Mouse (Mus musculus) embryonic facial prominence, embryonic 11.5 days (tissue): ENCODE measurements around the gene Ric1. TPM values are rescaled to one million over a fixed set of nuclear protein-coding genes. Genes with fewer than 3 reads are reported as not detected.
"Not testable (repeated sequence)": the region's sequence is repeated elsewhere in the genome, so short reads cannot be mapped to it uniquely, and the experiment has no call there.

ENCODE experiments used
- ATAC-seq: fragments of 200-750 bp; cut with Nextera tagmentation; replicated peaks from 2 replicates; pipeline ENCODE4 v1.8.0; 2017; ENCODE audit warnings: low read depth; ENCODE audit not compliant: insufficient number of reproducible peaks, low FRiP score, low TSS enrichment
- DNase-seq: peaks from one replicate; pipeline ENCODE4 v3.0.0-alpha.2; 2015; ENCODE audit warnings: low spot score
- H3K27ac ChIP-seq: fragments of 300-500 bp; sonication (generic); replicated peaks from 2 replicates; pipeline ENCODE4 v1.5.1; 2014; ENCODE audit warnings: mild to moderate bottlenecking, low read depth, low read length, control low read depth
- H3K27me3 ChIP-seq: fragments of 300-500 bp; sonication (generic); 2 replicates; pipeline ENCODE4 v1.6.1; 2014; ENCODE audit warnings: mild to moderate bottlenecking, low read length, moderate library complexity, mixed read lengths; ENCODE audit not compliant: control insufficient read depth, insufficient read depth
- H3K36me3 ChIP-seq: fragments of 300-500 bp; sonication (generic); replicated peaks from 2 replicates; pipeline ENCODE4 v1.6.1; 2014; ENCODE audit warnings: low read depth, mild to moderate bottlenecking, low read length, moderate library complexity, mixed read lengths; ENCODE audit not compliant: control insufficient read depth, insufficient read depth
- H3K4me1 ChIP-seq: fragments of 300-500 bp; sonication (generic); 2 replicates; pipeline ENCODE4 v1.6.1; 2014; ENCODE audit warnings: low read length, mixed read lengths; ENCODE audit not compliant: control insufficient read depth, insufficient read depth
- H3K4me2 ChIP-seq: fragments of 300-500 bp; sonication (generic); 2 replicates; pipeline ENCODE4 v1.6.1; 2014; ENCODE audit warnings: low read depth, mild to moderate bottlenecking, control low read depth, low read length, moderate library complexity
- H3K4me3 ChIP-seq: fragments of 300-500 bp; sonication (generic); 2 replicates; pipeline ENCODE4 v1.5.1; 2014; ENCODE audit warnings: low read depth, low read length, control low read depth
- H3K9ac ChIP-seq: fragments of 300-500 bp; sonication (generic); replicated peaks from 2 replicates; pipeline ENCODE4 v1.6.1; 2014; ENCODE audit warnings: mild to moderate bottlenecking, control low read depth, low read length
- H3K9me3 ChIP-seq: fragments of 300-500 bp; sonication (generic); replicated peaks from 2 replicates; pipeline ENCODE4 v1.6.1; 2016; ENCODE audit warnings: mild to moderate bottlenecking, low read length, inconsistent platforms, mixed read lengths; ENCODE audit not compliant: control insufficient read depth
- WGBS: fragments of 180-500 bp; shearing (Covaris S2); extraction: QIAGEN DNeasy Blood & Tissue Kit; methylation state at CpG from one replicate; pipeline ENCODE4 v1.1.7; 2014; 5-methylcytosine and 5-hydroxymethylcytosine counted together
- polyA plus RNA-seq: library from polyadenylated mRNA; unstranded; fragments of >200 nt; fragmentation: Nextera tagmentation; extraction: Ambion mirVana; gene quantifications from 2 replicates; pipeline ENCODE4 v1.2.1, GENCODE M21; 2014

Ric1 gene
- polyA plus RNA-seq, 1 experiment from 2014 or later = 21.5 TPM

DNA sequence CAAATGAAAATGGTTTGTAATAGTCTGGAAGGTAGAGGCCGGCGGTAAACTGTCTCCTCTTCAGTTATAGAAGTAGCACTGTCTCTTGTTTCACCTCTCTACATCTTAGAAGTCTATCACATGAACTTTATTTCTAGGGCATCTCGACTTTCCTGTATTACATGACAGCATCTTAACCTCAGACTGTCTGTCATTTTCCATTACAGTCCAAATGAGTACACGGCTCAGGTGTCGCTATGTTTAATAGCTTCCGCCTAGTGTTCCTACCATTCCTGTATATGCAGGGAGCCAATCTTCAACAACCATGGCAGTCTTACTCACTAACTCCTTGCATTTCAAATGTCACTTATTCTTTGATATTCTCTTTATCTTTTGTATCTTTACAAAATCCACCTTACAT lies 21.9 kb downstream of the Ric1 start:
- no peaks in the 10 kb centered on the region for H3K36me3 ChIP-seq
- 90% methylated on average over 6 of the region's 6 CpGs for WGBS
- no peak for DNase-seq

DNA sequence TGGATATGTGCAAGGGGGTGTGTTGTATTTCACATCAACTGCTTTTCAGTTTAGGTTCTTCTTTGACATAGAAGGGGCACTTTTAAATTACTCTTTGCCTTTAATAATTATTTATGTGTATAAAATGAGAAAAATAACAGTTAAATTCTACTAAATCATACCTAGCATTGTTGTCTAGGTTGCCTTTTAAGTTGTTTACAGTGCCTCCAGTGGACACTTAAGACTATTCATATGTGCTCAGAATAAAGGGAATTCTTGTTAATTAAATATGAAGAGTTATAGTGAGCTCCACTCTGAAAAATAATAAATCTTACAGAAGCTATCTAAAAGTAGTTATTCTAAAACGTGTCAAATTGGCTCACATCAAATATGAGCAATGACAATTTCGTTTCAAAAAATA lies 28.5 kb downstream of the Ric1 start:
- no peak for DNase-seq
- Histone ChIP-seq H3K9ac (no peak overlapping the region), H3K27ac (no peak overlapping the region), H3K4me1 (no peaks in the 10 kb centered on the region), H3K4me2 (no peak overlapping the region), H3K27me3 (no peaks in the 10 kb centered on the region), H3K36me3 (no peaks in the 10 kb centered on the region), H3K9me3 (no peaks in the 10 kb centered on the region), H3K4me3 (no peak overlapping the region)
- 90% methylated on average over 2 of the region's 2 CpGs for WGBS
- no peak for ATAC-seq

More for the DNA sequence above, 21.9 kb downstream of the Ric1 start:
- Histone ChIP-seq H3K4me1 (no peaks in the 10 kb centered on the region), H3K9me3 (no peaks in the 10 kb centered on the region), H3K4me3 (no peak overlapping the region), H3K4me2 (no peak overlapping the region), H3K27ac (no peak overlapping the region), H3K9ac (no peak overlapping the region), H3K27me3 (no peaks in the 10 kb centered on the region)
- ATAC-seq = no peak

DNA sequence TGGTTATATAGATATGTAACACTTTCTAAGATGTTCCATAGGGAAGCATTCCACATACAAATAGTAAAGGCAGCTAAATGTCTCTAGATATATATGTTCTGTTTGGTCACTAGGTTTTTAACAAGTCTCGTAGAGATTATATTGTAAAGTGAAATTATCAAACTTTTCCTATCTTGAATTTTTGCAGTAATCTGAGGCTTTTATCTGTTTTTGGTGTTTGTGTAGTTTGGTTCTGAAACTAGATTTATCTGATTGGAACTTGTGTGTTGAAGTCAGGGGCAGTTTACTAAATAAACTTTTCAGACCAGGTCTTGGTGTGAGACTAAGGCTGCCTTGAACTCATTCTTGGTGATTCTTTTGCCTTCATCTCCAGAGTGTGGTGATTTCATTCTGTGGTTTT lies 29.0 kb downstream of the Ric1 start:
- no peaks in the 10 kb centered on the region for H3K36me3 ChIP-seq
- H3K9me3 ChIP-seq = no peaks in the 10 kb centered on the region
- H3K4me3 ChIP-seq = no peak overlapping the region
- H3K4me1 ChIP-seq = no peaks in the 10 kb centered on the region
- ATAC-seq (no peak), DNase-seq (no peak)
- no peaks in the 10 kb centered on the region for H3K27me3 ChIP-seq
- no peak overlapping the region for H3K4me2 ChIP-seq
- WGBS = 90% methylated on average over 1 of the region's 1 CpGs
- no peak overlapping the region for H3K9ac ChIP-seq
- H3K27ac ChIP-seq = no peak overlapping the region

DNA sequence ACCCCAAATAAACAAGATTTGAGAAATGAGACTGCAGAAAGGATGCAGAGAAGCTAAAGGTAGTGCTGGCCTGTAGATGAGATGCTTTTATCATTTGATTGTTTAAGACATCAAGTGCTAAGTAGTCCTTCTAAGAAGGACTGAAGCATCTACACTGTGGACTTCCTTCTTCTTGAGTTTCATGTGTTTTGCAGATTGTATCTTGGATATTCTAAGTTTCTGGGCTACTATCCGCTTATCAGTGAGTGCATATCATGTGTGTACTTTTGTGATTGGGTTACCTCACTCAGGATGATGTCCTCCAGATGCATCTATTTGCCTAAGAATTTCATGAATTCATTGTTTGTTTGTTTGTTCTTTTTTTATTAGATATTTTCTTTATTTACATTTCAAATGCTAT lies 29.9 kb downstream of the Ric1 start:
- not testable (repeated sequence) for ATAC-seq, H3K9ac ChIP-seq, H3K4me2 ChIP-seq, DNase-seq, H3K27ac ChIP-seq, H3K9me3 ChIP-seq, H3K4me3 ChIP-seq, H3K27me3 ChIP-seq, H3K4me1 ChIP-seq, H3K36me3 ChIP-seq
- 89% methylated on average over 1 of the region's 1 CpGs for WGBS

DNA sequence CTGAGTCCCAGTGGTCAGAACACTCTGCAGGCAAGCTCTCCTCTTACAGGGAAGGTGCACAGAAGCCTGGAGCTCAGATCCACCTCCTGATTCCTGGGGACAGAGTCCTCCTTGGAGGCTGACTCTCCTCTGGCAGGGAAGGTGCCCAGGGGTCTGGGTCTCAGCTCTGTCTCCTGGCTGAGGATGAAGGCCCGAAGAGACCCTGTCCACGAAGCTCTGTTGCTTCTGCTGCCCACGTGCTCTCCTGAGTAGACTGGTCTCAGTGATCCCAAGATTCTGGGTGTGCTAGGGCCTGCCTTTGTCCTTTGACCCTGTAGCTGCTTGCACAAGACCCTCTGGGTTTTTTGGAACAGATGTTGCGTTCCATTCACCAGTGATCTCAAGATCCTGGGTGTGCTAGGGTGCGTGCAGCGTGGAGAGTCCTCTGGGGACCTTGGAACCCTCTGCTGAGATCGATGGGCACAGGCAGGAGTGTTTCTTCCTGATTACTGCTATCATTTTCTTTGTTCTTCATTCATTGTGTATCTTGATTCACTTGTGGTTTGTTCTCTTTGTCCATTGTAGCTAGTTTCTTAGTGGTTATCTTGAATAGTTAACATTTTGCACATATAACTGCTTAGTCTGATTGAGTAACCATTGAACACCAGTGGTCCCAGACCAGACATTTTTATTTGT lies 35.2 kb downstream of the Ric1 start:
- H3K4me1 ChIP-seq, H3K9me3 ChIP-seq, H3K27ac ChIP-seq, H3K36me3 ChIP-seq, H3K4me3 ChIP-seq, H3K4me2 ChIP-seq, H3K27me3 ChIP-seq, DNase-seq, ATAC-seq, H3K9ac ChIP-seq: not testable (repeated sequence)
- WGBS = 92% methylated on average over 7 of the region's 7 CpGs

DNA sequence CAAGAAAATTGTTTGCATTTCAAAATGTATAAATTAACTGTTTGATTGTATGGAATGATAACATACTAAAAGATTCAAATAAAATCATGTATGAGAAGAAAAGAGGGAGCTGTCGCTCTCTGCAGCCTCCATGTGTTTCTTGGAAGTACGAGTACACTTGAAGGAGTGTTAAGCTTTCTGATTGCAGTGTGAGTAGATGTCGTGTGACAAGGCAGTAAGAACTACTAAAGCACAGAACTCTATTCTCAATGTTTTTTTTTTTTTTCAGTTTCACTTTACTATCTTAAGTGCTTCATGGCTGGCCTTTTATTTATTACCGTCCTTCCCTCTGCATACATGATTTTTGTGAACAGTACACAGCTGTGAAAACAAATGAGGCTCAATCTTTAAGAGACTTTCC lies 40.1 kb downstream of the Ric1 start:
- H3K27ac ChIP-seq = no peak overlapping the region
- WGBS = 79% methylated on average over 4 of the region's 4 CpGs
- no peak overlapping the region for H3K4me2 ChIP-seq

DNA sequence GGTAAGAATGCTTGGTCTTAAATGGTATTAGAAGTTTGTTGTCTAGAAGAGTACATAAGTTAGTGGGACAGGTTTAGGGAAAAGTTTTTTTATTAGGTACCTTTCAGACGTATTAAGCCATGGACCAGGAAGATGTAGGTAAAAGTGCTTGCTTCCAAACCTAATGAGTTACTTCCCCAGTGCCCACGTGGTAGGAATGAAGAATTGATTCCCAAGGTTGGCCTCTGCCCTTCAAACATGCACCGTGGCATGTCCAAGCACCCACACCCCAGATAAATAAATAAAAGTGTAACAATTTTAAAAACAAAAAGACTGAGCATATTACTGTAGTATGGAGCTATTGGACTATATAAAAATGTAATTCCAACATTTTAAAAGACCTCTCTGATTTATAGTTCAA lies 40.5 kb downstream of the Ric1 start:
- ATAC-seq = no peak
- Histone ChIP-seq H3K27ac (no peak overlapping the region), H3K9ac (no peak overlapping the region), H3K4me3 (no peak overlapping the region), H3K9me3 (no peaks in the 10 kb centered on the region), H3K4me1 (no peaks in the 10 kb centered on the region), H3K4me2 (no peak overlapping the region), H3K36me3 (no peaks in the 10 kb centered on the region), H3K27me3 (no peaks in the 10 kb centered on the region)
- no peak for DNase-seq
- WGBS = 63% methylated on average over 3 of the region's 3 CpGs

More for the DNA sequence above, 40.1 kb downstream of the Ric1 start:
- H3K27me3 ChIP-seq = no peaks in the 10 kb centered on the region
- no peak for ATAC-seq
- no peaks in the 10 kb centered on the region for H3K4me1 ChIP-seq
- H3K9ac ChIP-seq = no peak overlapping the region
- H3K4me3 ChIP-seq = no peak overlapping the region
- no peaks in the 10 kb centered on the region for H3K36me3 ChIP-seq
- H3K9me3 ChIP-seq = no peaks in the 10 kb centered on the region
- no peak for DNase-seq

DNA sequence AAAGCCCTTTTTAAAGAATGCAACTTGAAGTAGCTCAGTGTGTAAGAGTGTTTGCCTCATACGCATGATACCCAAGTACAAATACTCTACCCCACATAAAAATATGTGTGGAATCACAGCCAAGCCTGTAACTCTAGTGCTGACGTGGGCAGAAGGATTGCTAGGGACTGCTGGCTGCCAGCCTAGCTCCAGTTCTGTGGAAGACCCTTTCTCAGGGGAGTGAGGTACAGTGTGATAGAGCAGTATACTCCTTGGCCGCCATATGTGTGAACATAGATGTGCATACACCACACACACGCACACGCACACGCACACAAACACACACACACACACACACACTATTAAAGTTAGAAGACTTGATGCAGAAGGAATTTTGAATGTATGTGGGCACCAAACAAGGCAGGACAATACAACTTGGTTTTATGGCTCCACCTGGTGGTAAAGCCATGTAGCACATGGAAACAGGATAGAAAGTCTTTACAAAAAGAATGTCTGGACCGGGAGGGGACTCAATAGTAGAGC lies 41.2 kb downstream of the Ric1 start:
- DNase-seq = peak; percentile 79

More for the DNA sequence above, 41.2 kb downstream of the Ric1 start:
- no peaks in the 10 kb centered on the region for H3K9me3 ChIP-seq
- no peaks in the 10 kb centered on the region for H3K36me3 ChIP-seq
- no peak for ATAC-seq
- H3K9ac ChIP-seq = no peak overlapping the region
- H3K4me2 ChIP-seq = no peak overlapping the region
- H3K4me1 ChIP-seq = no peaks in the 10 kb centered on the region
- H3K4me3 ChIP-seq = no peak overlapping the region
- 64% methylated on average over 7 of the region's 7 CpGs for WGBS
- H3K27me3 ChIP-seq = no peaks in the 10 kb centered on the region
- H3K27ac ChIP-seq = no peak overlapping the region
